Mouse (Mus musculus) kidney, postnatal 10 days (tissue): ENCODE data around the gene Tango2.

Experiments used
- DNase-seq: peaks from one replicate; pipeline ENCODE4 v3.0.0; 2021; ENCODE audit warnings: mixed read lengths

The Tango2 gene

DNA sequence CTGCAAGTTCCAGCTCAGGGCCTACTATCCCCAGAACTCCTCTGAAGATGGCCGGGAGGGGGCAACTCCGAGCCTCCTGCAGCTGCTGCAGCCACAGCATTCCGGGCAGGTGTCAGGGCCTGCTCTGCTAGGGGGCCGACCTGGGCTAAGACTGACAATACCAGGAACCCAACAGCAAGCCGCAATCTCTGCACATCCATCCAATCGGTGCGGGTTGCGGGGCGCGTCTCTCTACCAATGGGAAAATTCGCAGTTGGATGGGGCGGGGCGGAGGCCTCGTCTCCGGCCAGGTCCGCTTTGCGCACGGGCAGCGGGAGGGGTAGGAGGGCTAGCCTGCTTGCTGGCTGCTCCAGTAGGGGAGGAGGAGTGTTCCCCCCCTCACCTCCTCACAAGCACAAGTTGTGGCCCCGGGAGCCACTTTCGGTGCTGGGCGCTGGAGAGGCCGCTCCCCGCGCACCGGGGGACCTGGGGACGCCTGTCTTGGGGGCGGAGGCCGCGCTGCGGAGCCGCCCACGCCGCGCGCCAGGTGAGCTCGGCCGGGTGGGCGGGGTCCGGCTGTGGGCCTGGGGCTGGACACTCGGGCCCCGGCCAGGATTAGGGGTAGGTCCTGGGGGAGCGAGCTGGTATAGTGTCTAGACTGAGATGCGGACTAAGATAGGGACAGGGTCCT is at the start of gene Tango2, which contains the start of gene Arvcf:
Tango2 (minus strand) TSS at position 173 of the 670 bp plus-strand sequence.
Arvcf (plus strand) TSS at position 252 of the 670 bp plus-strand sequence.
- peak; percentile 96 for DNase-seq

DNA sequence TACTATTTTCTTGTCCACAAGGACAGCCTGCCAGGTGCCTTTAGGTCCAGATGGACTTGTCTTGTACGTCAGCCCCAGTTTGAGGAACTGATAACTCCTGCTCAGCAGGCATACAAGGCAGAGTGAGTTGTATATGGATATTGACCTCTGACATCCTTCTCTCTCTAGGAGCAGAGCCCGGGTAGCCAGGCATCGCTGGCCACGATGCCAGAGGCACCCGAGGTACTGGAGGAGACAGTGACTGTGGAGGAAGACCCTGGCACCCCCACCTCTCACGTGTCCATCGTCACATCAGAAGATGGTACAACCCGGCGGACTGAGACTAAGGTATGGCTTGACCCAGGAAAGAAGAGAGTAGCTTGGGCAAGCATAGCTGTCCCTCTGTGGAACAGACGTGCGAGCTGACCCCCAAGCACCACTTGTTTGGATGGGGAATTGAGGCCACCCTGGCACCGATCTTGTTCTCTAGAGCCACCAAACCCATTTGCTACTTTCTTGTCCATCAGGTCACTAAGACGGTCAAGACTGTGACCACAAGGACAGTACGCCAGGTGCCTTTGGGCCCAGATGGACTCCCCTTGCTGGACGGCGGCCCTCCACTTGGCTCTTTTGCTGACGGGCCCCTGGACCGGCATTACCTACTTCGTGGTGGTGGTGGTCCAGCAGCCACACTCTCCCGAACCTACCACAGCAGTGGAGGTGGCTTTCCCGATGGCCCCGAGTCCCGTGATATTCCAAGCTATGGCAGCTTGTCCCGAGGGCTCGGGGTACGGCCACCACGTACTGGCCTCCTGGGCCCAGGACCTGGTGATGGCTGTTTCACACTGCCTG is 49.1 kb upstream of the Tango2 start:
- DNase-seq = no peak

GRCm38 (mm10) chr16:18396201-18396600 is 48.3 kb upstream of the Tango2 start:
- peak; percentile 70 for DNase-seq

DNA sequence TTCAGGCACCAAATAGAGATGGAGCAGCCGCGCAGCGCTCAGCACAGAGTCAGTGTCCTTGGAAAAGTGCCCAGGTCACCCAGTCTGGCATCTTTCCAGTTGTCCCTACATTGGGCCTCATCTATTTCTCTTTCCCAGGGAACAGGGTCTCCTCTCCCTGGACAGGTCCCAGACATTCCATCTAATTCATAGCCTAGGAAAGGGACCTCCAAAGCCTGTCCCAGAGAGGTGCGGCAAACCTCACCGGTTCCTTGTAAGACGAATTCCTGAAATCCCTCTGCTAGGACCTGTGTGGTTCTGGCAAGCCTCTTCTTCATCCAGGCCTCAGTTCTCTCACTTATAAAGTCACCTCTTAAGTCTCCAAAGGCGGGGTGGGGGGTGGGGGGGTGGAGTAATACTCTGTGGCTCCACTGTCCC is 47.7 kb upstream of the Tango2 start:
- DNase-seq = peak; percentile 81

DNA sequence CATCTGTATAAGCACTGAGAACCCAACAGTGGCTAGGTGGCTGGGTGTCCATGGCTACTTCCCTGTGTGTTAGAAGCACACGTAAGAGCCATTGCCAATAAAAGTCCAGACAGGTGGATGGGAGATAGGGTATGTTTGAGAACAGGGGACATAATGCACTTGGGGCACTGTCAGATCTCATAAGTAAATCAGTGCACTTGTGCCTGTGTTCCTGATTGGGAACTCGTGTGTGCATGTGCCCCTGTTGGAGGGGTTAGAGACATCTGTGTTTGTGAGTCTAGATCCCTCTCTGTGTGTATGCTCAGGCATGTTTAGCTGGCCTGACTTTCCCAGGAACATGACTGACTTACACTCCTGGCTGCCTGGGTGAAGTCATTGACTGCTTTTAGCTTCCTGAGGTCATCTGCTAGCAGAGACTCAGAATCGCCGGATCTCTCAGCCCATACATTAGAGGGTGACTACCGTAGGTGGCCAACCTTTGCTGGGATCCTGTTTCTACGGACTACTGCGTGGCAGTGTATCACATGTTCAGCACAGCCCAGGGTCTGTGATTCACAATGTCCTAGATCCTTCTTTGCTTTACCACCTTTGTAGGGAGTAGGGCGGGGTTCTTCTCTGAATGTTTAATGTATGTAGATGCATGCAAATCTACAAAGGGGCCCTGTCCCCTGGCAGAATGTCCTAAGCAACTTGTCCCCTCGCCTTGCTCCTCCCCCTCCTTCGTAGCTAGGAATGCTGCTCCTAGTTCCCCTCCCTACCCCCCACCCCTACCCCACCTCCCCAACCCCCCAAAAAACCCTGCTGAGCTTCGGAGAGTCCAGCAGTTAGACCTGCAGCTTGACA is 47.1 kb upstream of the Tango2 start:
- peak; percentile 26 for DNase-seq

DNA sequence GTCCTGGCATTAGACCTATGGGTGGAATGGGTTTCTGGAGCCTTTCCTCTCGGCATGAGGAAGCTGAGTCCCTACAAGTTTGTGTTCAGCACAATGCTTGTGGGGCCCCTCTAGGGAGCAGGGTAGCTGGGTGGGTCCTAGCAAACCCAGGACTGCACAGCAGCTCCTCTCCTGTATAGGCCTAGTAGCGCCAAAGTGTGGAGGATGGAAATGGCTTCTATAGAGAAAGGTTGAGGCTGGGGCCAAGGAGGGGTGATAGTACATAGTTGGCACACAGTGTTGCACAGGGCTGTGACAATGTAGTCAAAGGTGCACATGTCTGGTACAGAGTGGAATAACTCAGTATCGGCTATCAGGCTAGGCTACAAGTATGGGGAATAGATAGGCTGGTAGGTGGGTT is 46.2 kb upstream of the Tango2 start:
- DNase-seq = no peak

- DNase-seq = no peak
These were observed 45.7 kb upstream of the Tango2 start for GRCm38 (mm10) chr16:18393595-18393994.

DNA sequence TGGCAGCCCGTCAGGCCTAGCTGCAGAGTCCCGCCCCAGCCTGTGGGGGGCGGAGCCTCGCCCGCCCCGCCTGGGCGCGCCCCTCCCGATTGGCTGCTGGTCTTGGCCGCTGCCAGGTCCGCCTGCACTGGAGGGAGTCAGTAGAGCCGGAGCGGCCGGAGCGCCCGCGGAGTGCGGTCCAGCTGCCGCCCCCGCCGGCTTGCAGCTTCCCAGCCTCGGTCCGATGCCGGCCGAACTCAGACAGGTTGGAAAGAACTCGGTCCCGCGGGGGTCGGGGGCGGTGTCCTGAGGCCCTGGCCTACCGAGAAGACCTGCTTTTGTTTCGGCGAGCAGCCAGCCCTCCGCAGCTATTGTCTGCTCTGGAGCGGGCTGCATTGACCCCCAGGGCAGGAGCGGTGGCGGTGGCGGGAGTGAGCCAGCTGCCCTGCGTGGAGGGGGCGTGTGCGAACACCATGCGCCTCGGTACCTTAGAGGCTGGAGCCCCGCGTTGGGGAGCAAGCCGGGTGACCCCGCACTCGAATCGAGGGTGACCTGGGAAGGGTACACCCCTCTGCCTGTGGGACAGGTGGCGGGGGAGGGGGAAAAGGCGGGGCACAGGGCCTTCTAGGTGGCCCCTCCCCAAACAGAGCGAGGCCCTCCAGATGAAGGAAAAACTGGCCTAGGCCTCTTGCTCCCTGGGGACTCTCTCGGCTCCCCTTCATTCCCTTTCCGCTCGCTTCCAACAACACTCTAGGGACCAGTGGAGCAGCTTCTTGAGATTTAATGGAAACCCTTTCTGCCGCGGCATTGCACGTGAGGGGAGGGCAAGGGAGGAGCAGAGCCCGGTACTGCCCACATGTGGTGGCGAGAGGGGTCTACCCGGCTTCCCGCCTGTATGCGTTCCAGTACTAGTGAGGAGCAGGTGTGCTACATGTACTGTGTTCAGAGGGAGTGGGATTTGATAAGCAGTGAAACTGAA is 44.8 kb upstream of the Tango2 start:
- peak; percentile 94 for DNase-seq

DNA sequence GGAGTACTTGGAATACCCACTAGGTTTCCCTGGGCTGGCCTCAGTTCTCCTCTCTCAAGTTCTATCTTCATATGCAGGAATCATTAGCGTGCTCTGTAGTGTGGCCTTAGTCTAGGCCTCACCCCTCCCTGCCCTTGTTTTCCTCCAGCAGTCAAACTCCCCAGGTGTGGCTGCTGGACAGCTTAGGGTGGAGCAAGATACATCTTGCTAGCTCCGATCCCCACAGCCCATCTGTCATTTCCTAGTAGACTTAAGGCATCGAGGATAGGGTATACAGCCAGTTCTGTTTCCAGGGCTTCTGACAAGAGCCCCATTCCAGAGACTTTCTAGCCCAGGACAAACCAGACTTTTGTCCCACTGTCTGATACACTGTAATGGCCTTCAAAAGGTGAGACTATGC is 43.8 kb upstream of the Tango2 start:
- DNase-seq = no peak

DNA sequence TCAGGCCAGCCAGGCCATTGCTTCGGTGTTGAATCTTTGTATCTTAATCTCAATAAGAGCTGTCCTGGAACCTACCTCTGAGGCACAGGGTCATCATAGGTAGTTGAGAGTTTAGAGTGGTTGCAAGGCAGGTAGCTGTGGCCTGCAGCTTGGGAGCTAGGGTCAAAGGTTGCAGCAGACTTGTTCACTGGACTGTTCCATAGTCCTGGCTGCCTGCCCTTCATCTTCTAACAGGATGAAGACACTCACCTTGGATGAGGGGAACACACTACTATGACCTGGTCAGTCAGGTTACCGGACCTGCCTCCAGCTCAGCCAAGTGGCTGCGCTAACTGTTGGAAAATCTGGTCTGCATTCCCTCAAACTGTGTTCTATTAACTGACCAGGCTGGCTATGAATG is 43.2 kb upstream of the Tango2 start:
- peak; percentile 38 for DNase-seq

DNA sequence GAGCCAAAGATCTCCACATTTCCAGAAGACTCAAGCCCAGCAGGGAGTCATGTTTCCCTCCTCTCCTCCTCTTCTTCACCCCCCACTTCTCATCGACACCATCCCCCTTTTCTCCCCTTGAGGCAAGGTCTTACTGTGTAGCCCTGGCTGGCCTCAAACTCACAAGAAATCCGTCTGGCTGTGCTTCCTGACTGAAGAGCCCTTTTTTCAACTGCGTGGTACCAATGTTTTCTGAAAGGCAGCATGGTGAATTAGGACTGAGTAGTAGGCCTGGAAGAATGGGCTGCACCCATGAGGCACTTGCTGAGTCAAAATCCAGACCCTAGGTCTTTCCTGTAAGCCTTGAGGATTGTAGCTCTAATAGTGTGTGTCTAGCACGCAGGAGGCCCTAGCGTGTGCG is 42.5 kb upstream of the Tango2 start:
- DNase-seq = no peak

DNA sequence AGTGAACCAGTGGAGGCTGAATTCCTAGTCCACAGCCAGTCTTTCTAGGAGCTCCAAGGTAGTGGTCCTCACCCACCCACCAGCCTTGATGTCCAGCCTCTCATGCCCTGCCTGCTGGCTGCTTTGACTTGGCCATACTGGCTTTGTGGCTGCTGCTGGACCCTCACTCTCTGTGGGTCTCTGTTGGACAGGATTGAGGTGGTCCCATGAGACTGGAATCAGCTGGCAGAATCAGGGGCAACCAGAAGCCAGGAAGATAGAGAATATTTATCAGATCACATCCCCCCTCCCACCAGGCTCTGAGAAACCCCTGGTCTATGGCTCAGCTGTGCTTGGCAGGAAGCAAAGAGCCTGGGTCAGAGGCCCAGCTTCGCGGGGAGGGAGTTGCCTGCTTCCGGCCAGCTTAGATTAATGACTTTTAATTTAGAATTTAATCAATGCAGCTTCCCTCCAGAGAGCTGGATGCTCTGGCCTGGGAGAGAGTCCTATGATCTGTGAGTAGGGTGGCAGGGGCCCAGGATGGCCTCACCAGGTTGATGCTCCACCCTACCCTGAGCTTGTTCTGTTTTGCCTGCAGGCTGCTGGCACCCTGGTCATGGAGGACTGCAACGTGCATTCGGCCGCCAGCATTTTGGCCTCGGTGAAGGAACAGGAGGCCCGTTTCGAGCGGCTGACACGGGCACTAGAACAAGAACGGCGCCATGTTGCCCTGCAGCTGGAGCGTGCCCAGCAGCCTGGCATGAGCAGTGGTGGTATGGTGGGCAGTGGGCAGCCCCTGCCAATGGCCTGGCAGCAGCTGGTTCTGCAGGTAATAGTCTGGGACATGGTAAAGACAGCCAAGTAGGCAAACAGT is 40.9 kb upstream of the Tango2 start:
- peak; percentile 67 for DNase-seq

DNA sequence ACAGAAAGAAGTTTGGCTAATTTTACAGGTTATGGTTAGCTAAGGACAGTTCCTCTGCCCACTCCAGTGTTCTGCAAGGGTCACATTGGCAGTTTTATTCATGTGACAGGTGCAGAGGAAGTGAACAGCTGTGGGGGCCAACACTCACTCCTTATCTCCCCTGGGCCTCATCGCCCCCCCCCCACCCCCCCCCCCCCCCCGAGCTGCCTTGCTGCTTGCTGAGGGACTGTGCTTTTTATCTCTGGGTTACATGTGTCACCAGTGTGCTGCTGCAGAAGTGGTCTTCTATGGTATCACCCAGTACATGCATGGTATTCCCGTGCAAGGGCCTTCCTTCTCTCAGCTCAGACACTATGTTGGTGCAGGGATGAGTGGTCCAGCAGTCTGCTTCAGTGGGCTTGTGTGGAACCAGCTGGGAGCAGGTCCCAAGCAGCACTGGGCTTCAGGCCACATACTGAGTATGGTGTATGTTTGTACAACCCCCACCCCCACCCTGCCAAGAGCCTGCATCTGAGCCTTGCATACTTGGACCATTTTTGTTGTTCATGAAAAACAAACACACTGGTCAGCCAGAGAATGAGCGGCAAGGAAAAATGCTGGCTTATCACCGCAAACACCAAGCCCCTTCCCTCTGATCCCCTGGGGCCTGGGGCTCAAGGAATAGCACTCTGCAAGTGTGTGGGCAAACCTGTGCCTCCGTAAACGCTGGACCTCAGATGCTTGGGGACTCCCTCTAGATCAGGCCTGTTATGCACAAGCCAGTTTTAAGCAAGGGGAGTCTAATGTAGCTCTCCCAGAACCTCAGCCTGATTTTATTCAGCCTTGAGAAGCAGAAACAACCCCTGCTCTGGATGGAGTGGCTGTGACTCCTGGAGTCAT is 40.0 kb upstream of the Tango2 start:
- DNase-seq = peak; percentile 69

DNA sequence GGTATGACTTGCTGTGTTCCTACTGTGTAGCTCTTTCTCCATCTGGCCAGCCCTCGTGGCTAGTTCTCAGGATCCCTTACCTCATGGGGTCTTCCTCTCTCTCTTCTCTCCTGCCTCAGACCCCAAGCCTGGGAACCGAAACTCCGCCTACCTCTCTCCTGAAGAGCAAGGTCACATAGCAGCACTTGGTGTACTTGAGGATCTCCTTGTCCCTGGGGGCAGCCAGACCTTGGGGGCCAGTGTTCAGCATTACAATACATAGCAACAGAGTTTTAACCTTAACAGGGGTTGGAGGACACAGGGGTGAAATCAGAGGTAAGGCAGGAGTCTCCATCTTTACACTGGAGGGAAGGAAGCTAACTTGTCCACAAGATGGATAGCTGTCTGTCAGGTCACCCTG is 39.1 kb upstream of the Tango2 start:
- peak; percentile 12 for DNase-seq

- peak; percentile 51 for DNase-seq
These were observed 38.5 kb upstream of the Tango2 start for GRCm38 (mm10) chr16:18386451-18386850.

GRCm38 (mm10) chr16:18385411-18385810 is 37.5 kb upstream of the Tango2 start:
- DNase-seq = no peak

DNA sequence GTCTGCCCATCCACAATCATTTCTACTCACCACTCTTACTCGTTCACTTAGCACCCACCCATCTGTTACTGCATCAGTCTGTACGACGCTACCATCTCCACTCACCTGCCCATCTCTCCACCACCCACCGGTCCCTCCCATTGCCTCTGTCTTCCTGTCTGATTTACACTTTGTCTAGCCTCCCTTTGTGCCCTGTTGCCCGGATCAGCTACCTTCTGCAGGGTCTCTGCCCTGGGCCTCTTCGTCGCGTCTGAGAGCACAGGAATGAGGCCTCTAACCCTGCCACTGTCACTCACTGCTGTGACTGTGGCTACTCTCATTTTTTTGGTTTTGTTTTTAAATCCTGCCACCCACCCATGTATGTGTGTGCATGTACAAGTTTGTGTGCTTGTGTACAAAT is 36.8 kb upstream of the Tango2 start:
- DNase-seq = no peak

- peak; percentile 40 for DNase-seq
These were observed 36.3 kb upstream of the Tango2 start for GRCm38 (mm10) chr16:18384211-18384610.

DNA sequence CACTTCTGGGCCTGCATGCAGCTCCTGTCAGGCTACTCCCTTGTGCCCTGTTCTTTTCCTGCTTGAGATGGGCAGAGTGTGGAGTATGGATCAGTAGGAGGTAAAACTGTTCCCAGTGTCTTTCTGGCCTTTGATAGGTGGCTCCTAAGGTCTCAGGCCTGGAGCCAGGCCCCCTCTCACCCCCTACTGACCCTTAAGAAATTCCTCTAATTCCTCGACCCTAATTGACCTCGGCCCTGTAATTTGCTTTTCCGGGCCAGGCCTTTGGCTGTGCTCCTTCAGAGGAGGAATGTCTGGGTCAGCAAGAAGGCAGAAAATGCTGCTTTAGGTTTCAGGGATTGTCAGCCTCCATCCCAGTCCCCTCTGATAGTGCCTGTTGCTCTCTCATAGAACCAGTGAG is 35.9 kb upstream of the Tango2 start:
- peak; percentile 75 for DNase-seq
